Mouse (Mus musculus) limb, embryonic 14.5 days (tissue): ENCODE measurements around the gene Erc1. TPM values are rescaled to one million over a fixed set of nuclear protein-coding genes. Genes with fewer than 3 reads are reported as not detected.

Experiments
- ATAC-seq: fragments of 200-750 bp; cut with Nextera tagmentation; 2 replicates; pipeline ENCODE4 v1.8.0; 2017; ENCODE audit warnings: low read depth, moderate number of reproducible peaks, moderate TSS enrichment; ENCODE audit not compliant: low FRiP score
- DNase-seq: peaks from one replicate; pipeline ENCODE4 v3.0.0-alpha.2; 2015; ENCODE audit warnings: low spot score
- H3K27ac ChIP-seq: fragments of 300-500 bp; sonication (generic); replicated peaks from 2 replicates; pipeline ENCODE4 v1.5.1; 2014; ENCODE audit warnings: low read depth, mild to moderate bottlenecking, low read length, moderate library complexity, mixed read lengths
- H3K27me3 ChIP-seq: fragments of 300-500 bp; sonication (generic); 2 replicates; pipeline ENCODE4 v1.6.1; 2014; ENCODE audit warnings: low read length, mixed read lengths; ENCODE audit not compliant: control insufficient read depth, insufficient read depth
- H3K36me3 ChIP-seq: fragments of 300-500 bp; sonication (generic); 2 replicates; pipeline ENCODE4 v1.6.1; 2014; ENCODE audit warnings: mild to moderate bottlenecking, low read length, moderate library complexity, mixed read lengths; ENCODE audit not compliant: control insufficient read depth, insufficient read depth
- H3K4me1 ChIP-seq: fragments of 300-500 bp; sonication (generic); 2 replicates; pipeline ENCODE4 v1.6.1; 2014; ENCODE audit warnings: antibody characterized with exemption, low read length, mixed read lengths; ENCODE audit not compliant: control insufficient read depth, insufficient read depth
- H3K4me2 ChIP-seq: fragments of 300-500 bp; sonication (generic); replicated peaks from 2 replicates; pipeline ENCODE4 v1.6.1; 2014; ENCODE audit warnings: low read depth, mild to moderate bottlenecking, low read length, moderate library complexity; ENCODE audit not compliant: severe bottlenecking
- H3K4me3 ChIP-seq: fragments of 300-500 bp; sonication (generic); replicated peaks from 2 replicates; pipeline ENCODE4 v1.5.1; 2014; ENCODE audit warnings: low read length
- H3K9ac ChIP-seq: fragments of 300-500 bp; sonication (generic); 2 replicates; pipeline ENCODE4 v1.6.1; 2014; ENCODE audit warnings: mild to moderate bottlenecking, low read depth, low read length, moderate library complexity; ENCODE audit not compliant: severe bottlenecking
- H3K9me3 ChIP-seq: fragments of 300-500 bp; sonication (generic); 2 replicates; pipeline ENCODE4 v1.6.1; 2016; ENCODE audit warnings: low read length; ENCODE audit not compliant: control insufficient read depth
- POLR2A ChIP-seq: fragments of 200-500 bp; IDR thresholded peaks from 2 replicates; pipeline ENCODE4 v1.8.0; 2012; ENCODE audit warnings: inconsistent platforms, mild to moderate bottlenecking, moderate library complexity, borderline replicate concordance; ENCODE audit not compliant: insufficient read depth, insufficient read length; ENCODE audit errors: extremely low read depth
- WGBS: fragments of 180-500 bp; shearing (Covaris S2); extraction: QIAGEN DNeasy Blood & Tissue Kit; methylation state at CpG from one replicate; pipeline ENCODE4 v1.1.7; 2014; 5-methylcytosine and 5-hydroxymethylcytosine counted together
- polyA plus RNA-seq, 2 experiments: library from polyadenylated mRNA; depleted of rRNA in 1 of 2; stranded (reverse) in 1 of 2; unstranded in 1 of 2; fragments of >200 nt; fragmentation: Nextera tagmentation in 1 of 2; extraction: Ambion mirVana in 1 of 2; gene quantifications; 2 replicates each; pipeline versions ENCODE4 v1.2.1 to v1.2.3; 2012 to 2014

Gene Erc1
- polyA plus RNA-seq, 2 experiments, result 19.1 to 29.3 TPM

DNA sequence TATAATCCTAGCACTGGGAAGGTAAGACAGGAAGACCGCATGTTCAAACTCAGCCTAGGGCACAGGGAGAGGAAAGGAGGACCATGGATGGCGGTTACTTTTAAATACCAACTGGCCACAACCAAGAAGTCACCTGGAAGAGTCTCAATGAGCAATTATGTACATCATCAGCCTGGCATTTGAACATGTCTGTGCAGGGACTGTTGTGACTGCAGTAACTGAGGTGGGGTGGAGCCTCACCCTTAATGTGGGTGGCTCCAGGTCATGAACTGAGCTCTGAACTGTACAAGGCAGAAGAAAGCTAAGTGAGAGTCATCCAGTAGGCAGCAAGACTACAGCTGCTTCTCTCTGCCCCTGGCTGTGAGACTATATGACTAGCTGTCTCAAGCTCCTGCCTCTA is 65.6 kb downstream of the Erc1 start:
- no peak for ATAC-seq
- no peak for DNase-seq
- Histone ChIP-seq H3K9me3 (no peaks in the 10 kb centered on the region), H3K9ac (no peak overlapping the region), H3K4me2 (no peak overlapping the region), H3K4me1 (no peaks in the 10 kb centered on the region), H3K4me3 (no peak overlapping the region), H3K27ac (no peak overlapping the region), H3K27me3 (no peaks in the 10 kb centered on the region), H3K36me3 (peaks cover 20% of the 10 kb centered on the region)
- TF ChIP-seq POLR2A, result no peak
- 91% methylated on average over 2 of the region's 2 CpGs for WGBS

DNA sequence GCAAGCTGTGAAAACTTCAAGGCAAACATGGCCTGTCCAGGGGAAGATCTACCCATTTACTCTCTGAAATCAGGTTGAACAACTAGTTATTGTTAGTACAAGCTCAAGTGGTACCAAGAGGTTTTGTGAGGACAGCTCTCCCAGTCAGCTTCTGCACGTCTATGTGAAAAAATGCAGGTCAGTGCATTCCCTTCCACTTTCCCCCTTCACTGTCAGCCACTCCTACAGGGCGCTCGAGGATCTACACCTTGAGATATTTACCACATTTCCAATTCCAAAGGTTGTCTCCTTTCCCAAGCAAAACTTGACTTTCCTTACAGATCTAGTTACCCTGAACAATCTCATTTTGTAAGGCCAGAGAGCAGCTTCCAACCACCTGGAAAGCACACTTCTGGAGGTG is 66.9 kb downstream of the Erc1 start:
- no peaks in the 10 kb centered on the region for H3K9me3 ChIP-seq
- peaks cover 20% of the 10 kb centered on the region for H3K36me3 ChIP-seq
- H3K4me2 ChIP-seq, result no peak overlapping the region
- no peak for ATAC-seq
- H3K9ac ChIP-seq, result no peak overlapping the region
- DNase-seq, result no peak
- H3K4me1 ChIP-seq, result no peaks in the 10 kb centered on the region
- no peak for TF ChIP-seq POLR2A
- 75% methylated on average over 3 of the region's 3 CpGs for WGBS
- no peaks in the 10 kb centered on the region for H3K27me3 ChIP-seq
- H3K27ac ChIP-seq, result no peak overlapping the region
- no peak overlapping the region for H3K4me3 ChIP-seq

- no peak for DNase-seq
- Histone ChIP-seq H3K9me3 (no peaks in the 10 kb centered on the region), H3K4me3 (no peak overlapping the region), H3K4me2 (no peak overlapping the region), H3K4me1 (no peaks in the 10 kb centered on the region), H3K27me3 (no peaks in the 10 kb centered on the region), H3K36me3 (peaks cover 4% of the 10 kb centered on the region), H3K27ac (no peak overlapping the region), H3K9ac (no peak overlapping the region)
- no peak for TF ChIP-seq POLR2A
- WGBS, result 87% methylated on average over 1 of the region's 1 CpGs
- no peak for ATAC-seq
Observed at GRCm38 (mm10) chr6:119768778-119769177, 79.2 kb downstream of the Erc1 start.

- Histone ChIP-seq H3K27me3 (no peaks in the 10 kb centered on the region), H3K4me1 (no peaks in the 10 kb centered on the region), H3K4me3 (no peak overlapping the region), H3K9ac (no peak overlapping the region), H3K27ac (no peak overlapping the region), H3K36me3 (peaks cover 6% of the 10 kb centered on the region), H3K9me3 (no peaks in the 10 kb centered on the region), H3K4me2 (no peak overlapping the region)
- WGBS, result 87% methylated on average over 3 of the region's 3 CpGs
- DNase-seq, result no peak
- TF ChIP-seq POLR2A, result no peak
- no peak for ATAC-seq
Observed at GRCm38 (mm10) chr6:119764355-119764754, 83.6 kb downstream of the Erc1 start.

DNA sequence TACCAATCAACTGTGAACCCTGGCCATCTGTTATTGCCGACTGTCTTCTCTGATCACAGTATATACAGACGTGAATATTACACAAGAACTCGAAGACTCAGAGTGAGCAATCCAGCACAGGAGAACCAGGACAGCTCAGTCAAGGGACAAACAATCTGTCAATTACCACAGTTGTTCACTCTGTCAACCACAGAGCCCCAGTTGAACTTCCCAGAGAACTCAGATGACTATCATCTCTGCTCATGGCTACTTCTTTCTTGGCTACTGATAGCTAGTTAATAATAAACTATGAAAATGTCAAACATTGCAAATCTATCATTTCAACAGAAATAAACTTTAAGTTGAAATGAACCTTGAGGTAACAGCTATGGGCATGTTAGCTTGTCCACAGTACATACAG is 88.1 kb downstream of the Erc1 start:
- H3K9ac ChIP-seq, result no peak overlapping the region
- ATAC-seq, result no peak
- WGBS, result 91% methylated on average over 3 of the region's 3 CpGs
- H3K9me3 ChIP-seq, result no peaks in the 10 kb centered on the region
- no peak for TF ChIP-seq POLR2A
- DNase-seq, result no peak
- H3K4me3 ChIP-seq, result no peak overlapping the region
- H3K27me3 ChIP-seq, result no peaks in the 10 kb centered on the region
- H3K4me1 ChIP-seq, result no peaks in the 10 kb centered on the region
- no peak overlapping the region for H3K4me2 ChIP-seq
- no peak overlapping the region for H3K27ac ChIP-seq
- peaks cover 9% of the 10 kb centered on the region for H3K36me3 ChIP-seq

DNA sequence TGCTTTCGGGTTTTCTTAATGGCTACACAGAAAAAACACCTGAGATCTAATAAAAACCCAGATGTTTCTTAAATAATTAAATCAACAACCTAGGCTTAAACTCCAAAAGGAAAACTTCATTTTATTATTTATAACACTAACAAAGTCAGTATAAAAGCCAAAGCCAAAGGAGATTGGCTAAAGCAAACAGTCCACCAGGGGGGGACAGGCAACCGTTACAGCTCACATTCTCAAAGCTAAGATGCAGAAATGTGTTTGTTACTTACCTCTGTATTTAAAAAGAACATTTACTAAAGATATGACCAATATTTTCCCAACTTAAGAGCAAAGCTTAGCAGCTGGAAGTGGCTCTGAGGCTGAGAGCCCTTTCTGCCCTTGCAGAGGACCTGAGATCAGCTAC is 89.5 kb downstream of the Erc1 start:
- Histone ChIP-seq H3K4me3 (no peak overlapping the region), H3K4me1 (no peaks in the 10 kb centered on the region), H3K27ac (no peak overlapping the region), H3K27me3 (no peaks in the 10 kb centered on the region), H3K9ac (no peak overlapping the region), H3K9me3 (no peaks in the 10 kb centered on the region), H3K36me3 (peaks cover 9% of the 10 kb centered on the region), H3K4me2 (no peak overlapping the region)
- ATAC-seq (no peak), DNase-seq (no peak)
- 66% methylated on average over 2 of the region's 2 CpGs for WGBS
- TF ChIP-seq POLR2A, result no peak
